Mouse (Mus musculus) lung, embryonic 15.5 days (tissue): ENCODE measurements around the gene Tm4sf20. TPM values are rescaled to one million over a fixed set of nuclear protein-coding genes. Genes with fewer than 3 reads are reported as not detected.

Experiments used
- ATAC-seq: fragments of 200-750 bp; cut with Nextera tagmentation; 2 replicates; pipeline ENCODE4 v1.8.0; 2017; ENCODE audit warnings: moderate number of reproducible peaks, borderline replicate concordance; ENCODE audit not compliant: low FRiP score, low TSS enrichment; ENCODE audit errors: extremely low read depth
- H3K27ac ChIP-seq: fragments of 300-500 bp; sonication (generic); 2 replicates; pipeline ENCODE4 v1.5.1; 2015; ENCODE audit warnings: moderate library complexity, mild to moderate bottlenecking, inconsistent platforms
- H3K27me3 ChIP-seq: fragments of 300-500 bp; sonication (generic); 2 replicates; pipeline ENCODE4 v1.6.1; 2015; ENCODE audit warnings: inconsistent platforms
- H3K36me3 ChIP-seq: fragments of 300-500 bp; sonication (generic); 2 replicates; pipeline ENCODE4 v1.6.1; 2015; ENCODE audit warnings: inconsistent platforms
- H3K4me1 ChIP-seq: fragments of 300-500 bp; sonication (generic); 2 replicates; pipeline ENCODE4 v1.6.1; 2015; ENCODE audit warnings: inconsistent platforms
- H3K4me2 ChIP-seq: fragments of 300-500 bp; sonication (generic); 2 replicates; pipeline ENCODE4 v1.6.1; 2015; ENCODE audit warnings: inconsistent platforms, mild to moderate bottlenecking, moderate library complexity
- H3K4me3 ChIP-seq: fragments of 300-500 bp; sonication (generic); 2 replicates; pipeline ENCODE4 v1.5.1; 2015; ENCODE audit warnings: mild to moderate bottlenecking, inconsistent platforms
- H3K9ac ChIP-seq: fragments of 300-500 bp; sonication (generic); 2 replicates; pipeline ENCODE4 v1.6.1; 2015; ENCODE audit warnings: inconsistent platforms
- H3K9me3 ChIP-seq: fragments of 300-500 bp; sonication (generic); 2 replicates; pipeline ENCODE4 v1.6.1; 2016; ENCODE audit warnings: inconsistent platforms
- WGBS: fragments of 180-500 bp; shearing (Covaris S2); methylation state at CpG from one replicate; pipeline ENCODE4 v1.1.7; 2015; 5-methylcytosine and 5-hydroxymethylcytosine counted together
- polyA plus RNA-seq: library from polyadenylated mRNA; unstranded; fragments of >200 nt; fragmentation: Nextera tagmentation; extraction: Ambion mirVana; gene quantifications from 2 replicates; pipeline ENCODE4 v1.2.1, GENCODE M21; 2015

Tm4sf20 gene
- polyA plus RNA-seq, 1 experiment from 2014 or later, result 0.10 TPM

DNA sequence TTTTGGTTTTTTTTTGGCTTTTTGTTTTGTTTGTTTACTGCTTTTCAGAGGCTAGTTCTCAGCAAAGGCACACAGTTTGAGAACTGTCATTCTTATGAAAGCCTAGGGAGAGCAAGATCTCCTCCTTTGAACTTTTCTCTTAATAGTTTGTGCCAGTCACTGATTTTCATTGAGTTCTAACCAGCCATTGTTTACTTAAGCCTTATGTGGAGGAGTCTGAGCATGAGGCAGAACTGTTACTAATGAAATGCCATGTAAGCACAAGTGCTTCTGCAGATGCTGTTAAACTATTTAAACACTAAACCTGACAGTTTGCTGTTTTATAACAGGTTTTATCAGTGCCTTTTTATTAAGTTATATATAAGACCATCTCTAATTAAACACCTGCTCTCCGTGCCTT, 30.2 kb downstream of the Tm4sf20 start:
- H3K4me2 ChIP-seq, result no peak overlapping the region
- H3K36me3 ChIP-seq, result peaks cover 59% of the 10 kb centered on the region
- ATAC-seq, result no peak
- H3K9ac ChIP-seq, result no peak overlapping the region
- no peak overlapping the region for H3K27ac ChIP-seq
- H3K4me1 ChIP-seq, result no peaks in the 10 kb centered on the region
- WGBS, result 75% methylated on average over 1 of the region's 1 CpGs
- H3K4me3 ChIP-seq, result no peak overlapping the region
- H3K9me3 ChIP-seq, result no peaks in the 10 kb centered on the region
- no peaks in the 10 kb centered on the region for H3K27me3 ChIP-seq

DNA sequence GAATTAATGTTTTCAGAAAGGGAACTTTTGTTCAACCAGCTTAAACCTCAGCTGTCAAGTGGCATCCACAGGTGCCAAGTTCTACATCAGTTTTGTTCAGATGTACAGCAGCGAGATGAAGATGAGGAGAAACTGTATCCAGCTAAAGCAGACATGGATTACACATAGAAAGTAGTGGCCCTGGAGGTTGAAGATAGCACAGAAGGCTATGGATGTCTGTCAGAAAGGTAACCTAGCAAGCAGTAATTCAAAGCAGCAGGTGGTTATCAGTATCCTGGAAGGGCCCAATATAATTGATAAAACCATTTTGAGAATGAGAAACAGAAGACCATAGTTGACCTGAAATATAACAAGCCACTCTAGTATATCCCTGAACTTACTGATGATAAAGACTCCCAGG, 34.9 kb downstream of the Tm4sf20 start:
- Histone ChIP-seq H3K4me3 (no peak overlapping the region), H3K9me3 (no peaks in the 10 kb centered on the region), H3K9ac (no peak overlapping the region), H3K27me3 (no peaks in the 10 kb centered on the region), H3K4me2 (no peak overlapping the region), H3K27ac (no peak overlapping the region), H3K4me1 (no peaks in the 10 kb centered on the region), H3K36me3 (peaks cover 78% of the 10 kb centered on the region)
- ATAC-seq, result no peak
- WGBS, result 94% methylated on average over 1 of the region's 1 CpGs

DNA sequence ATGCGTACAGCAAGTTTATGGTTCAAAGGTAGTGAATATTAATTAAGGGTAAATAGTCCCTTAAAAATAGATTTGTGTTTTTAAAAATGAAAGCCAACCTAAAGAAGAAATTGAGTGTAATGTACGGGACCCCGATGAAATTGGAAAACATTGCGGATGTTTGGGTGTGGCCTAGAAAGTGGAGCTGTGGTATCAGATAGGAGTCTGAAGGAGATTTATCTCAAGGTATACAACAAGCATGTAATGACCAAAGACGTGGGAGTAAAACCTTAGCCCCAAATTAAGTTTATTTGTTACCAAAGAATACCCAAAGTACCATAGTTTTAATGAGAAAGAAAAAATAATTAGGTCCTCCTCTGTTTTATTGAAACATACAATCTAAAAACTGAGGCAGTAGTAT, 41.8 kb downstream of the Tm4sf20 start:
- Histone ChIP-seq H3K4me1 (peaks cover 9% of the 10 kb centered on the region), H3K4me2 (peak overlapping the region; percentile 88; the same call in 1 of the 2 replicates), H3K27me3 (peaks cover 6% of the 10 kb centered on the region; the same call in 1 of the 2 replicates), H3K36me3 (peaks cover 30% of the 10 kb centered on the region), H3K9ac (no peak overlapping the region), H3K27ac (no peak overlapping the region), H3K9me3 (no peaks in the 10 kb centered on the region), H3K4me3 (no peak overlapping the region)
- 89% methylated on average over 5 of the region's 5 CpGs for WGBS
- no peak for ATAC-seq

DNA sequence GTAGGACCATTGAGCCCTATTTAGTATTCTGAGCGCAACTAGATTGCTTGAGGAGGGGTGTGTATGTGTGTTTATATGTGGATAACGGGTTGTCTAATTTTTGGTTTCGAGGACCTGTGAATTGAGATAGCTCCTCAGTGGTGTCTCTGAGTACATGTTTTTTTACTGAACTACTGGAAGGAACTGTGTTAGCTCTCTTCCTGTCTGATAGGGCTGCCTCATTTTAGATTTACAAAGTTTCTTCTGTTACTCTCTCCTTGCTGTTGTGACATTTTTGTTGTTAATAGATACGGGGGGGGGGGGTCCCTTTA, 42.4 kb downstream of the Tm4sf20 start:
- WGBS, result 51% methylated on average over 4 of the region's 4 CpGs
- H3K9me3 ChIP-seq, result no peaks in the 10 kb centered on the region
- no peak for ATAC-seq
- H3K4me3 ChIP-seq, result peak overlapping the region; percentile 89
- peaks cover 26% of the 10 kb centered on the region for H3K36me3 ChIP-seq
- H3K27me3 ChIP-seq, result peaks cover 6% of the 10 kb centered on the region; the same call in 1 of the 2 replicates
- peak overlapping the region; percentile 96 for H3K9ac ChIP-seq
- H3K4me1 ChIP-seq, result peaks cover 9% of the 10 kb centered on the region
- H3K27ac ChIP-seq, result no peak overlapping the region
- peak overlapping the region; percentile 88 for H3K4me2 ChIP-seq

DNA sequence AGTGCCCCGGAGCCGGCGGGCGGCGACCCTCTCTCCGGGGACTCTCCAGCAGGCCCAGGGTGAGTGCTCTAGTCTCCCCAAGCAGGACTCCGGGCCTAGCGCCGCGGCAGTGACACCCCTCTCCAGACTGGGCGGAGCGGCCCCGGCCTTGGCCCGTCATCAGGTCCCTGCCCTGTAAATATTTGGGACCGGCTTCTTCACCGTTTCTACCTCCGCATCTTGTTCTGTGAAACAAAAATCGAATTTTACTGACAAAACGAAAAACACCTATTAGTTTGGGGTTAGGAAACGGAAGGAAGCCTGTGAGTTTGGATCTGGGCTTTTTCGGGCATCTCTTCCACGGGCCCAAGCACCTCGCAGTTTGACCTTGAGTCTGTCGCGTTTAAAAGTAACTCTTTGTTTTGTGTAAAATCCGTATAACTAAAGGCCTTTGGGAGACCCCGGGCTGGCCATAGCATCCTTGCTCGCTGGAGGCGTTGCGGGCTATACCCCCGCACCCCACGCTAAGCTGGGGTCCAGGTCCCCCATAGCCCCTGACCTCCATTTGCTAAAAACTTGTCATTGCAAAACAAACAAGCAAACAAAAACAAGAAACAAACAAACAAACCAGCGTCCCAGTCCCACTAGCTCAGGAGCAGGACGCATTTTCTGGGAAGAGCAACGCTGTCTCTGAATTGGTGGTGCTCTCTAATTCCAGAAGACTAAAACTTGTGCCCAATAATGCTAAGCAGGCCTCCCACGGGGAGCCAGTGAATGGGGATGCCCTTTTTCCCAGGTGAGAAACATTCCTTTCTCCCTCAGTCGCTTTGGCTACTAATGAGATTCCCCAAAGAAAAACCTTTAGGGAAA, 43.0 kb downstream of the Tm4sf20 start:
- Histone ChIP-seq H3K27me3 (peaks cover 6% of the 10 kb centered on the region; the same call in 1 of the 2 replicates), H3K4me2 (peak overlapping the region; percentile 88), H3K9ac (peak overlapping the region; percentile 96), H3K27ac (peak overlapping the region; percentile 73; the same call in 1 of the 2 replicates), H3K36me3 (peaks cover 20% of the 10 kb centered on the region), H3K9me3 (no peaks in the 10 kb centered on the region), H3K4me3 (peak overlapping the region; percentile 89), H3K4me1 (peaks cover 9% of the 10 kb centered on the region)
- ATAC-seq, result peak; percentile 98
- WGBS, result under 1% methylated on average over 37 of the region's 37 CpGs

DNA sequence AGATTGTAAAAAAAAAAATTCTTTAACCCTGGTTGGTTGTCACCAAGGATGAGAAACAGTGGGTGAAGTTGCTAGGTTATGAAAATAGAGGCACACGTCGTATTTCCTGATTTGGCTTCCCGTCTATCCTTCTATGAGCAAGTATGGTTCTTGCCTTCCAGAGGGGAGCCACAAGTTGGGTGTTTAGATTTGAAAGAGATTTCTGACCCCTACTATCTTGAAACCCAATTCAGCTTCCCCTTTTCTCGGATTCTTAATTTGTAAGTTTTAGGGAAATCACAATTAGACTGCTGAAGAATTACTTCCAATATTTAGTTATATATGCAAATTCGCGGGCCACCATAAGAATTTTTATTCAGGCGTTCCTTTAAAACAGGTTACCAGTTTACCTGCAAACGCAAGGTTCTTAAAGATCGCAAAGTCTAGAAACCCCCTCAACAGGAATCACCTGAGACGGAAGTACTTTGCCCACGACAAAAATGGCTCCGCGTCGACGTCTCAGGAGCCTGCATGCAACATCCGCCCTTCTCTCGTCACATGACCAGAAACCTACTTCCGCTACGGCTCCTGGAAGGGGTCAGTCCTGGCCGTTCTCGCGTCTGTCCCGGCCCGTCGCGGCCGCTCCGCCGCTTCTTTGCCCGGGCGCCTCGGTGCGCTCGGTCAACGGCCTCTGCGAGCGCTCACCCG, 43.8 kb downstream of the Tm4sf20 start, which contains the start of gene Mff:
Mff (plus strand) TSS at position 552 of the 687 bp plus-strand sequence.
- Histone ChIP-seq H3K27ac (peak within 1 kb of the TSS; percentile 73; the same call in 1 of the 2 replicates), H3K4me2 (peak within 1 kb of the TSS; percentile 88), H3K9ac (peak within 1 kb of the TSS; percentile 96), H3K9me3 (no peaks in the 10 kb centered on the region), H3K4me1 (peaks cover 9% of the 10 kb centered on the region), H3K27me3 (peaks cover 6% of the 10 kb centered on the region; the same call in 1 of the 2 replicates), H3K36me3 (peaks cover 12% of the 10 kb centered on the region; the same call in 1 of the 2 replicates), H3K4me3 (peak within 1 kb of the TSS; percentile 89)
- 9% methylated on average over 38 of the region's 38 CpGs for WGBS
- ATAC-seq, result peak; percentile 99

- no peak for ATAC-seq
- H3K4me1 ChIP-seq, result no peaks in the 10 kb centered on the region
- 0 out of 2 replicates have a peak, but pooled peaks cover 3% of the 10 kb centered on the region for H3K27me3 ChIP-seq
- WGBS, result 47% methylated on average over 9 of the region's 9 CpGs
- no peak overlapping the region for H3K9ac ChIP-seq
- H3K9me3 ChIP-seq, result no peaks in the 10 kb centered on the region
- H3K27ac ChIP-seq, result peak overlapping the region; percentile 37
- no peak overlapping the region for H3K4me2 ChIP-seq
- H3K4me3 ChIP-seq, result no peak overlapping the region
- H3K36me3 ChIP-seq, result no peaks in the 10 kb centered on the region
Measured at GRCm38 (mm10) chr1:82717816-82718512, 50.3 kb downstream of the Tm4sf20 start.

Other genes with a start within 250 kb of the Tm4sf20 start
- gene Col4a4, start 181.6 kb downstream of the Tm4sf20 start, polyA plus RNA-seq, result 11.3 and 12.7 TPM in 2 replicates
- 4.3 and 5.4 TPM in 2 replicates for gene Col4a3, start 181.5 kb downstream of the Tm4sf20 start, polyA plus RNA-seq
- gene Mff, start 43.6 kb downstream of the Tm4sf20 start, polyA plus RNA-seq, result 199 and 208 TPM in 2 replicates
- gene Gm47791, start 2.8 kb upstream of the Tm4sf20 start, polyA plus RNA-seq, result not detected in 2 replicates
- gene Agfg1, start 71.0 kb upstream of the Tm4sf20 start, polyA plus RNA-seq, result 32.1 and 32.3 TPM in 2 replicates
- 0.19 TPM in 1 of 2 replicates, not detected in the other for gene A030005L19Rik, start 144.9 kb upstream of the Tm4sf20 start, polyA plus RNA-seq
- not detected in 2 replicates for gene A030014E15Rik, start 156.5 kb upstream of the Tm4sf20 start, polyA plus RNA-seq
- gene Gm6217, start 162.9 kb upstream of the Tm4sf20 start, polyA plus RNA-seq, result not detected in 2 replicates
- gene A030003K21Rik, start 174.9 kb upstream of the Tm4sf20 start, polyA plus RNA-seq, result not detected in 2 replicates
- not detected in 2 replicates for gene Gm7544, start 187.6 kb upstream of the Tm4sf20 start, polyA plus RNA-seq
- gene Gm47955, start 191.8 kb upstream of the Tm4sf20 start, polyA plus RNA-seq, result not detected in 2 replicates
- gene Gm47959, start 232.1 kb upstream of the Tm4sf20 start, polyA plus RNA-seq, result not detected in 2 replicates